Mouse (Mus musculus) cerebellum, postnatal 25 days (tissue): Measurements from ENCODE around the gene Mpzl2.
"Not testable (repeated sequence)": the region's sequence is repeated elsewhere in the genome, so short reads cannot be mapped to it uniquely, and the experiment has no call there.

Experiments used
- DNase-seq, 2 experiments: peaks; one replicate each; pipeline ENCODE4 v3.0.0; 2021; ENCODE audit warnings: mixed read lengths in 2 of 2

Mpzl2 gene

DNA sequence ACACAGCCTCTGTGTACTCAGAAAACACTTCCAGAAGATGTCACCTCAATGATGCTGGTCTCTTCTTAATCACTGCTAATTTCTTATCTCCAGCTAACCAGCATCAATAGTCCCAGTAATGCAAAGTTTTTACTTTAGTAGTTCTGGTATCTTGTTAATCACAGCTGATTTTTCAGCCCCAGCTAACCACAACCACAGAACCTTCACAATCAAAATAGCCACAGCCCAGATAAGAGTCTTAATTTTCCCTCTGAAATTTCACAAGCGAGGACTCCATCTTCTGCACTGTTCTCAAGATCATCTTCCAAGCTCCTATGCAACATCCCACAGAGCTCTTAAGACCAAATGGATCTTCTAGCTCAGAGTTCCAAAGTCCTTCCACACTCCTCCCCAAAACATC, 1.8 kb upstream of the Mpzl2 start:
- DNase-seq: not testable (repeated sequence)

DNA sequence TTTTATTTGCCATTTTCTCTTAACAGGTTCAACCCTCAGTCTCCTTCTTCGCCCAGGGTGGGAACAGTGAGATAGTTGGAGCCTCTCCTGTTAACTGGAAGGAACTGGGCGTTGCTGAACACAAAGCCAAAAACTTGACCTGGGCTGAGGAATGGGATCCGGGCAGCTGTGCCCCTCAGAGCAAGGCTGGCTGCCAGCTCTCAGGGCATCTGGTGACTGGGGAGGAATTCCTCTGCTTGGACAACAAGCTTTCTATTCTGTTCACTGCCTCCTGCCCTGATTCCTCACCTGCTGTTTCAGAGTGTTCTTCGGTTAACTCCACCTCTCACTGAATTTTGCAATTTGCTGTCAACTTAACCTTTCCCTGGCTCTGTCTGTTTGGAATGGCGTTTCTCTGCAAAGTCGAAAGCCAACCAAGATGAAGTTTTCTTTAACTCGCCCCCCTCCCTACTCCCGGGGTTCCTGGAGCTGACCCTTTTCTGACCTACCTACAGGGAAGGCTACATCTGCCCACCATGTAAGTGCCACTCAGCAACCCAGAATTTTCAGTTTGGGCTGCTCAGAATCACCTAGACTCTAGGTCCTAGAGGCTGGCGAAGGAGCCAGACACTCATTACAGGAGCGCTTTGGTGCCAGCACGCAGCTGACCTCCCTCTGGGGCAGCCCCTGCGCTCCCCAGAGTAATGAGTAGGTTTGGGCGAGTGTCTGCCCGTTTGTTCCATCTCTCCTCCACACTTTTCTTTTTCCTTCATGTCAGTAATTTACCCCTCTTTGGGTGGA, 657 bp downstream of the Mpzl2 start:
- DNase-seq: no peak

DNA sequence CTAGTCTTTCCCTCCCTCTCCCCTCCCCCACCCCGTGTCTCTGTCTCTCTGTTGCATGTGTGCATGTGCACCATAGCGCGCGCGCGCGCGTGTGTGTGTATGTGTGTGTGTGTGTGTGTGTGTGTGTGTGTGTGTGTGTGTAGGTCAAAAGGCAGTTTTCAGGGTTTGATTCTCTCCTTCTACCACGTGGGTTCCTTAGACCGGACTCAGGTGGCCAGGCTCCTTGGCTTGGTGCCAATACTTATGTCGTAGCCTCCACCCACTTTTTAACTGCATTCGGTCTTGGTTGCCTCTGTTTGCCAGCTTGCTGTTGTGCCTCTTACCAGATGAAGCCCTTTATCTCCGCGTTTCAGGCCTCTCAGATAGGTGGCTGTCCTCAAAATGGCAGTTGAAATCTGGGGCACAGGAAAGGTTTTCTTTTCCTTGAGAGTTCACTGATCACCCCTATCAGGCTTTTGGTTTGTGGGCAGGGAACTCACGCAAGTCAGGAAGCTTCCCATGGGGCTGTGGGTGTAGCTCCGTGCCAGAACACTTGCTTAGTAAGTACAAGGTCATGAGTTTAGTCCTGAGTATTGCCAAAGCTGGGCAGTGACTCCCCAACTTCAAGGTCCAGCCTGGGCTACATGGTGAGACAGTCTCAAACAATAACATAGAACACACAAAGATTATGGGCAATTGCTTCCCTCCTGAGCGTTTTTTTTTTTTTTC, 1.7 kb downstream of the Mpzl2 start:
- DNase-seq: no peak

GRCm38 (mm10) chr9:45042056-45042720, 2.6 kb downstream of the Mpzl2 start:
- DNase-seq: peak; percentile 17 to 34

DNA sequence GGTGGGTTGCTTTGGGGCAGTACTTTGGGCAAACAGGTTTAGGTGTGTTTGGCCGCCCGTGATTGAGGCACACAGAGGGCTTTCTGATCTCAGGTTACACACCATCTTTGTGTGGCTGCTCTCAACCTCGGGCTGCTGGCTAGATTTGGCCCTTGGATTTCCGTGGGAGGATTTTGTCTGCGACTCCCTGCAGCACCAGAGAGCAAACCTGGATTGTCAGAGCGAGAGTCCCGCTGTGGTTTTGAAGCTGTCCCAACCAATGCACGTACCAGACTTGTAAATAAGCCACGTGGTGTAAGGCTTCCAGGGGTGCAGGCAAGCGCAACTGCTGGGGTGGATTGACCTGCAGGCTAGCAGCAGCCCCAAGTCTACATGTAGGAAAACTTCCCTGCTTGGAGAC, 3.3 kb downstream of the Mpzl2 start:
- DNase-seq: peak in 1 of 2 experiments; percentile 14

DNA sequence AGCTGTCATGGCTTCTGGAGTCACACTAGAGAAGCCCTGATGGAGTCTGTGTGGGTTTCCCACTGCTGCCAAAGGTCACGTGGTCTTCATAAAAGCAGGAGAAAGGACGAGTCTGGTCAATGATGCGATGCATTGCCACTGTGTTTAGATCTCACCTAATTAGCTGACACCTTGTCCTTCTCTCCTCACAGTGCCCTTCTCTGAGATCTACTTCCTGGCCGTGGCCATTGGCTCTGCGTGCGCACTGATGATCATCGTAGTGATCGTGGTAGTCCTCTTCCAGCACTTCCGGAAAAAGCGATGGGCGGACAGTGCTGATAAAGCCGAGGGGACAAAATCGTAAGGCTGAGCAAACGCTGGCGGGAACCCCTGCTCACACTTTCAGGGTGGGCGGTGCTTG, 7.4 kb downstream of the Mpzl2 start:
- DNase-seq: no peak

DNA sequence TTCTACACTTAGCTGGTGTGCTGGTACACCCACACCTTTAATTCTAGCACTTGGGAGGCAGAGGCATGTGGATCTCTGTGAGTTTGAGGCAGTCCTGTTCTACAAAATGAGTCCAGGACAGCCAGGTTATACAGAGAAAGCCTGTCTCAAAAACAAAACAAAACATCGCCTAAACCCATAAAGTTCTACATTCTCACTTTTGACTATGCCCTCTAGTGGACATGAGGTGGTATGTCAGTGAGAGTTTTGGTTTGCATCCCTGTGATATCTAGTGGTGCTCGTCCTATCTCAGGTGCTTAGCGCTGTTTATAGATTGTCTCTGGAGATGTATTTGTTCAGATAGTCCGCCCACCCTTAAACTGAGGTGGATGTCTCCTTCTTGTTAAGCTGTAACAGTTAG, 8.9 kb downstream of the Mpzl2 start:
- peak; percentile 21 to 47 for DNase-seq

DNA sequence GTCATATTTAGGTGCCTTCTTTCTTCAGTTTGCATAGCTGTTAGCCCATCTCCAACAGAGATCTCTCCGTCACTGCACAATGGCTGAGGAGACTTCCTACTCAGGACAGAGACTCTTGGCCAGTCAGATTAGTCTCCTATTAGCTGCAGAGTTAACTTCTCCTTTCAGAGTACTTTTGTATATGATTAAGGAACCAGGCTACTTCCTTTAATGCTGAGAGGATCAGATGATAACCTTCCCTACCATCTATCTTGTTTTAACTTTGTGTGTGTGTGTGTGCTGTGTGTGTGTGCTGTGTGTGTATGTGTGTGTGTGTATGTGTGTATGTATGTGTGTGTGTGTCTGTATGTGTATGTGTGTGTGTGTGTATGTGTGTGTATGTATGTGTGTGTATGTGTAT, 10.1 kb downstream of the Mpzl2 start:
- no peak for DNase-seq

- no peak for DNase-seq
These were observed 10.7 kb downstream of the Mpzl2 start for GRCm38 (mm10) chr9:45050301-45050700.

- DNase-seq: peak; percentile 93 to 94
These were observed 15.6 kb downstream of the Mpzl2 start, which contains the start of gene Mpzl3 for GRCm38 (mm10) chr9:45055082-45055713. Gene Mpzl3 (plus strand): TSS chr9:45055186.

DNA sequence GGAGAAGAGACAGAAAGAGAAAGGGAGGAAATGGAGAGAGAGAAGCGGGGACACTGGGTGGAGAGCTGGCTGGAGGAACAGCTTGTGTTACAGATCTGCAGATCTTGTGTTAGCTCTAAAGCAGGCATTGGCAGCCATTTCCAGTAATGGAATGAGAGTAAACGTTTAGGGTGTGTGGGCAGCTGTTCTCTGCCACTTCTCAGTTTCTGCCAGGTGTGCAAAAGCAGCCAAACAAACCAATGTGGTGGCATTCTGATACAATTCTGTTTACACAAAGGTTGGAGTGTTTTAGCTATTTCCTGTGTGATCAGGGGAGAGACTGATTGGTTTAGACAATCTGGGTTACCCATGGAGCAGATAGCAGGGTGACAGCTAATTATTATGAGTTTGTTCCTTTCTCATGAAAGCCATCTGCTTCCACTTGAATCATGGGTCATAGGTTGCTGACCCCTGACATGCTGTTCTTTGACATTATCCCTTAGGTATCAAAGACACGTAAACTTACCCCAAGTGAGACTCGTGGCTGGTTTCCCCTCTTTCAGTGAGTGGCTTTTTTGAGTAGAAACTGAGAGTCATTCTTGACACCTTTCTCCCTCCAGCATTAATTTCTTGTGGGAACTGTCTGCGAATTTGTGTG, 18.8 kb downstream of the Mpzl2 start:
- no peak for DNase-seq

DNA sequence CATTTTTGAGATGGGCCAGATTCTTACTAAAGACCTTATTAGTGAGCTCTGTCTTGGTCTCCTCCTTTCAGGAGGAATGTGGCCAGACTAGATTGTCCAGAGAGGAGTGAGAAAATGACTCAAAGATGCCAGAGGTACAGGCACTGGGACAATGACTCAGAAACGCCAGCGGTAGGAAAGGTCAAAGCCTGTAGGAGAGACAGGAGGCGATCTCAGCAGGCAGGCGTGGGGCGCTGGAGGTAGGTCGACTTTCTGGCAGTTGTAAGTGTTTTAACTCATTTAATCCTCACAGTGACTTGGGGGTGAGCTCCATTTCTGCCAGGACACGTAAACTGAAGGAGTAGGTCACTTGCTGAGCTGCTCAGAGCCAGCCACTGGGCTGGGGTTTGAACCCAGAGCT, 20.6 kb downstream of the Mpzl2 start:
- peak in 1 of 2 experiments; percentile 42 for DNase-seq

- no peak for DNase-seq
These were observed 23.1 kb downstream of the Mpzl2 start for GRCm38 (mm10) chr9:45062677-45063076.

- DNase-seq: no peak
These were observed 24.8 kb downstream of the Mpzl2 start for GRCm38 (mm10) chr9:45064421-45064820.

DNA sequence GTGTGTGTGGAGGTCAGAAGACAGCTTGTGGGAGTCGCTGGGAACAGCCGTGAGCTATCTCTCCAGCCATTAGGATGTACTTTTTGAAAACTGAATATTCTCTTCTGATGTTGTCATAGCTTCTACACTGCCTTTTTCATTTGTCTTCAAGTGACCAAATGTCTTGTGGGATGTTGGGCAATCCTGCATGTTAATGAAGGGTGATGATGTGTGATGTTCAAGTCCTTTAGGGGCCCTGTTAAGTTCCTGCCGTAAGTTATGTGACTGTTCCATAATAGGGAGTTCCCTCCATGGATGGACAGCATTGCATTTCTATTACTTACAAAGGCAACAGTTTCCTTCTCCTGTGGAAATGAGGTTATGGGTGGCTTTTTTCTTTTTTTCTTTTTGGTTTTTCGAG, 27.1 kb downstream of the Mpzl2 start:
- no peak for DNase-seq

DNA sequence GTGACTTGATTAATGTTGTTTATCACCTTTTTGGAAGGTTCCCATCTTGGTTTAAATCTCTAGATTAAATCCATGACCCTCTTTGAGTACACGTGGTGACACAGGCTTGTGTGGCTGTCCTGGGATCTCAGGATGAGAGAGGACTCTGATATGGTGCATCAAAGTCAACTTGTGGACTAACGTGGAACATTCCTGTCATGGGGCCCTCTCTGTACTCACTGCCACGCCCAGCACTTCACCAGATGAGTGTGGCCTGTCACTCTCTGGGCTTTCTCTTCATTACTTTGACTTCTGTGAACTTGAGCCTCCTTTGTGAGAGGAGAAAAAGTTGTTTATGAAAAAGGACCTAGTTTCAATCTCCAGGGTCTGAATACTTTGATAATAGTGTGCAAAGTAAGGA, 32.2 kb downstream of the Mpzl2 start:
- DNase-seq: no peak

- DNase-seq: no peak
These were observed 38.3 kb downstream of the Mpzl2 start for GRCm38 (mm10) chr9:45077859-45078258.

- no peak for DNase-seq
These were observed 39.4 kb downstream of the Mpzl2 start, which contains the start of gene Jaml for GRCm38 (mm10) chr9:45079011-45079410. Gene Jaml (plus strand): TSS chr9:45079183.

DNA sequence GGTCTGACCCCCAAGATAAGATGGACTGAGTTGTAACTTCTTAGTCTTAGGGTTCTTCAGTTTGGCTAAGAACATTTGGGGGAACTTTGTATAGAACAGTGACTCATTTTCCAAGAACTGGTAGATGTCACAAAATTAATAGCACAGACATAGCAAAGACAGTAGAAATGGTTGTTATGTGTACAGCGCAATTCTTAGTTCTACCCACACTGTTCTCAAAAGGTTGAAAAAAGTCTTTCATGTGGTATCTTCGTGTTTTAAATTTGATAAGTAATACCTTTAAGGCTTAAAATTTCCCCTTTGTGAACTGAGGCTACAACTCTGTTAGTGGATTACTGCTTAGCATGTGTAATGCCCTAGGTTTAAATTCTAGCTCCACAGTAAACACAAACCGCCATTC, 43.5 kb downstream of the Mpzl2 start:
- no peak for DNase-seq

DNA sequence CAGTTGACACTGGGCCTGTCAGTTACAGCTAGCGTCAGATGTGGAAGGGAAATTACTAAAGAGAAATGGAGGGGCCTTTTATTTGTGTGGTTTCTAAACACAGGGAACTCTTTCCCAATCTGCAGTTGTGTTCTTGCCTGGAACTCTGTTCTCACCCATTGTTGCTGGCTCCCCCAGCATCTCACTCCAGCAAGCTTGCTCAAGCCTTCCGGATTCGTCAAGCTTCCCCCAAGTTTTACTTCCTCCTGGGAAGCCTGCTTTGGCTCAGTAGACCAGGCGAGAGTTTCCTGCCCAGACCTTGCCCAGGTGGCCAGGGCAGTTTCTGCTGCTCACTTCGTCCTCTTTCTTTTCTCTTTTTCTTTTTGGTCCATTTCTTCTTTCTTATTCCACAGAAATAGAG, 45.0 kb downstream of the Mpzl2 start:
- DNase-seq: peak; percentile 28 to 29

DNA sequence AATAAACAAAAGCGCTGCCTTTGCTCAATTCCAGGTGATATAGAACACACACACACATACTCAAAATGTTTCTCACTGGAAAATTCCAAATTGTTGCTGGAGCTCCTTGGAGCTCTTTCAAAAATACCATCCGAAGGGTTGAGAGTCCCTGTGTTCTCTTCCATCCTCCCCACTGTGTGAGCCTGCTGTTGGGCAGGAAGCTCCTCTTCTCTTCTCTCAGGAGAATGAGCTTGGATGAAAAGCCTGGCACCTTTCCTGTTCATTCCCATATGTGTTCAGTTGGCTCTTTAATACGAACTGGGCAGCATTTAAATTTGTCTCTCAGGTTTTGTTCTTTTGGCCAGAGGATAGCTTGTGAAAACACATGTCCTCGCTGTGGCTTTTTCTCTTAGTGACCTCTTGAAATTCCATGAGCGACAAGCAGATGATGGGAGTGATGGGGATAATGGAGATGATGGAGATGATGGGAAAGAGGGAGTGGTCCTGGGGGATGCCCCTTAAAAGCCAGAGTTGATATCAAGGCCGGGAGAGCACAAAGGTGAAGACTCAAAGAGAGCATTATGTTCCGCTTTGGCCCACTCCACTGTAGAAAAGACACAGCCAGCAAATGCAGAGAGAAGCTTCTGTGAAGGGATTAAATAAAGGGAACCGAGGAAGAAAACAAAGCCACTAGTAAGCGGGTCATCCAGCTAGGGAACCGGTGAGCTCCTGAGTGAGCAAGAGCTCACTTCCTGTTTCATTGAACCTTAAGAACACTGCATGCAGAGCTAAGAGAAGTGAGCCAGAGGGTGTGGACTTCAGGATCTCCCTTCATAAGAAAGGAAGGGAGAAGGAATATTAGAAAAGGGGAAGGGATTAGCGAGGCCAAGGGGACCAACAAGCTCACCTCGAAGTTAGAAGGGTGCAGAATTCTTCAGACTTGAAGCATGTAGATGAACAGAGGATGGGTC, 46.4 kb downstream of the Mpzl2 start:
- peak; percentile 81 to 87 for DNase-seq
